20 mouse cellular contexts compared by ENCODE assay signal in the genomic region with DNA sequence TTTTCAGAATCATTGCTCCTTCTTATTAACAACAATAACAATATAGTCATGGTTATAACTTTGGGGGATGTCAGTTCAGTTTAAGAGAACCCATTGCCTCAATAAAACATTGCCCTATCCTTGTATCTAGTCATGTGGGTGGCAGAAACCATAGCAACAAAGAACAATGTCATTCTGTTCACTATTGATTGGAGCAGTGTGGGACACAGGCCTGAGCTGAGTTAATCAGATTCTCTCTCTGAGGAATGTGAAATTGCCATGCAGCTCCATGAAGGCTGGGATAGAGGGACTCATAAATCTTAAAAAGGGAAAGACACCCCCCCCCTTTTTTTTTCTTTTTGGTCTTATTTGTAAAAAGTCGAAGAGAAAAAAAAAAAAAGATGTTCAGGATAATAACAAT.
A peak's percentile ranks its signal among the peaks of the same experiment; 100 is the strongest.
DNase-seq lines count a peak whose midpoint lies in the region; ATAC-seq and TF ChIP-seq lines count a peak whose summit lies in the region.
"Had no signal": no experiment of that assay in that cellular context is flagged by ENCODE, and none has a peak within 500 bp of the region (broad histone marks: within the 10 kb centered on the region; RNA-seq: fewer than 3 reads in every experiment).

No protein-coding gene starts in this region.

- TF ChIP-seq POLR2A in brain, embryonic 14.5 days (IDR thresholded peaks at IDR 0.05; ENCODE audit: borderline replicate concordance, extremely low read depth, insufficient read depth, insufficient read length, poor library complexity, severe bottlenecking): no peak

- H3K9me3 ChIP-seq in forebrain, embryonic 14.5 days (replicated peaks; ENCODE audit: control insufficient read depth, low read length): no peaks in the 10 kb centered on the region
- no peaks in the 10 kb centered on the region for H3K9me3 ChIP-seq in forebrain, postnatal 0 days (ENCODE audit: low read length)
- H3K9me3 ChIP-seq in hindbrain, embryonic 12.5 days (replicated peaks): no peaks in the 10 kb centered on the region
- no peaks in the 10 kb centered on the region for H3K9me3 ChIP-seq in midbrain, embryonic 15.5 days
- no peaks in the 10 kb centered on the region for H3K9me3 ChIP-seq in intestine, embryonic 16.5 days (ENCODE audit: control insufficient read depth, low read length)
- H3K9me3 ChIP-seq: forebrain, embryonic 13.5 days had no signal

- H3K27me3 ChIP-seq in forebrain, embryonic 14.5 days (replicated peaks; ENCODE audit: control insufficient read depth, insufficient read depth, low read length): no peaks in the 10 kb centered on the region
- no peaks in the 10 kb centered on the region for H3K27me3 ChIP-seq in forebrain, postnatal 0 days (ENCODE audit: insufficient read depth, low read length)
- no peaks in the 10 kb centered on the region for H3K27me3 ChIP-seq in hindbrain, embryonic 12.5 days
- H3K27me3 ChIP-seq in midbrain, embryonic 15.5 days (replicated peaks): no peaks in the 10 kb centered on the region
- H3K27me3 ChIP-seq in intestine, embryonic 16.5 days (replicated peaks; ENCODE audit: control insufficient read depth, insufficient read depth, low read length): no peaks in the 10 kb centered on the region
- H3K27me3 ChIP-seq: forebrain, embryonic 13.5 days had no signal

- DNase-seq in forebrain, embryonic 14.5 days (ENCODE audit: low spot score): peak; percentile 0
- no peak for DNase-seq in forebrain, postnatal 0 days
- DNase-seq in brain, embryonic 14.5 days (ENCODE audit: low read depth): peak; percentile 35
- no peak for DNase-seq in yolk sac, embryonic 10.5 days (ENCODE audit: low spot score)
- no peak for DNase-seq in heart, postnatal 4 days
- DNase-seq: B cell, adult 2 months; cerebellum, adult 8-10 months; heart, postnatal 10 days; kidney, adult 2 months; kidney, postnatal 25 days; left cerebral cortex, postnatal 4 days; liver; right cerebral cortex, adult 18-20 months; thymus, postnatal 25 days had no signal

- ATAC-seq in forebrain, embryonic 14.5 days: no peak
- ATAC-seq in forebrain, postnatal 0 days: no peak
- ATAC-seq in hindbrain, embryonic 12.5 days (ENCODE audit: low FRiP score): peak; percentile 76; the same call in 1 of the 2 replicates
- peak; percentile 69; the same call in 1 of the 2 replicates for ATAC-seq in midbrain, embryonic 15.5 days (replicated peaks)
- ATAC-seq in intestine, embryonic 16.5 days: no peak
- ATAC-seq: forebrain, embryonic 13.5 days; lung, postnatal 0 days had no signal

- H3K27ac ChIP-seq in forebrain, embryonic 14.5 days (ENCODE audit: low read depth, low read length): no peak overlapping the region
- H3K27ac ChIP-seq in forebrain, postnatal 0 days (ENCODE audit: low read depth, low read length): no peak overlapping the region
- H3K27ac ChIP-seq in hindbrain, embryonic 12.5 days: no peak overlapping the region
- H3K27ac ChIP-seq in midbrain, embryonic 15.5 days: no peak overlapping the region
- no peak overlapping the region for H3K27ac ChIP-seq in intestine, embryonic 16.5 days (ENCODE audit: low read length)
- H3K27ac ChIP-seq: forebrain, embryonic 13.5 days had no signal

- TF ChIP-seq CTCF in forebrain, postnatal 0 days (IDR thresholded peaks at IDR 0.05; ENCODE audit: low read depth): no peak
- TF ChIP-seq CTCF in brain, embryonic 14.5 days (IDR thresholded peaks at IDR 0.05; ENCODE audit: borderline replicate concordance, extremely low read depth, insufficient read depth, insufficient read length): no peak

- no peaks in the 10 kb centered on the region for H3K36me3 ChIP-seq in forebrain, embryonic 14.5 days (ENCODE audit: control insufficient read depth, insufficient read depth, low read length)
- no peaks in the 10 kb centered on the region for H3K36me3 ChIP-seq in forebrain, postnatal 0 days (ENCODE audit: insufficient read depth)
- H3K36me3 ChIP-seq in hindbrain, embryonic 12.5 days: no peaks in the 10 kb centered on the region
- no peaks in the 10 kb centered on the region for H3K36me3 ChIP-seq in midbrain, embryonic 15.5 days (replicated peaks)
- no peaks in the 10 kb centered on the region for H3K36me3 ChIP-seq in intestine, embryonic 16.5 days (ENCODE audit: control insufficient read depth, insufficient read depth, low read length)

- no peak overlapping the region for H3K4me3 ChIP-seq in forebrain, embryonic 14.5 days (ENCODE audit: low read depth, low read length)
- H3K4me3 ChIP-seq in forebrain, postnatal 0 days (ENCODE audit: low read depth, low read length): no peak overlapping the region
- no peak overlapping the region for H3K4me3 ChIP-seq in hindbrain, embryonic 12.5 days
- no peak overlapping the region for H3K4me3 ChIP-seq in midbrain, embryonic 15.5 days
- H3K4me3 ChIP-seq in intestine, embryonic 16.5 days (ENCODE audit: low read length): no peak overlapping the region
- H3K4me3 ChIP-seq: forebrain, embryonic 13.5 days had no signal

- no peak overlapping the region for H3K9ac ChIP-seq in forebrain, embryonic 14.5 days (ENCODE audit: low read length)
- H3K9ac ChIP-seq in forebrain, postnatal 0 days: no peak overlapping the region
- no peak overlapping the region for H3K9ac ChIP-seq in hindbrain, embryonic 12.5 days
- no peak overlapping the region for H3K9ac ChIP-seq in midbrain, embryonic 15.5 days
- H3K9ac ChIP-seq in intestine, embryonic 16.5 days (ENCODE audit: low read depth, low read length): no peak overlapping the region
- H3K9ac ChIP-seq: forebrain, embryonic 13.5 days had no signal

- no peaks in the 10 kb centered on the region for H3K4me1 ChIP-seq in forebrain, embryonic 14.5 days (ENCODE audit: control insufficient read depth, insufficient read depth, low read length)
- H3K4me1 ChIP-seq in forebrain, postnatal 0 days (ENCODE audit: insufficient read depth): no peaks in the 10 kb centered on the region
- no peaks in the 10 kb centered on the region for H3K4me1 ChIP-seq in hindbrain, embryonic 12.5 days
- H3K4me1 ChIP-seq in midbrain, embryonic 15.5 days: no peaks in the 10 kb centered on the region
- H3K4me1 ChIP-seq in intestine, embryonic 16.5 days (ENCODE audit: control insufficient read depth, insufficient read depth, low read length): no peaks in the 10 kb centered on the region
- H3K4me1 ChIP-seq: forebrain, embryonic 13.5 days had no signal

- H3K4me2 ChIP-seq in forebrain, embryonic 14.5 days (ENCODE audit: low read length): no peak overlapping the region
- no peak overlapping the region for H3K4me2 ChIP-seq in forebrain, postnatal 0 days (ENCODE audit: low read depth)
- no peak overlapping the region for H3K4me2 ChIP-seq in hindbrain, embryonic 12.5 days (replicated peaks)
- H3K4me2 ChIP-seq in midbrain, embryonic 15.5 days: no peak overlapping the region
- H3K4me2 ChIP-seq in intestine, embryonic 16.5 days (ENCODE audit: low read depth, low read length): no peak overlapping the region
- H3K4me2 ChIP-seq: forebrain, embryonic 13.5 days; heart, embryonic 11.5 days had no signal

- WGBS in forebrain, embryonic 14.5 days: 44% methylated on average over 1 of the region's 1 CpGs
- 0% methylated on average over 1 of the region's 1 CpGs for WGBS in forebrain, postnatal 0 days
- WGBS in hindbrain, embryonic 12.5 days: 13% methylated on average over 1 of the region's 1 CpGs
- WGBS in midbrain, embryonic 15.5 days: 9% methylated on average over 1 of the region's 1 CpGs
- 58% methylated on average over 1 of the region's 1 CpGs for WGBS in intestine, embryonic 16.5 days

Comparison
In these comparisons a context has a peak if more than half of its experiments do, and no peak if none do; other contexts are left out.
1. DNase-seq: peak in forebrain, embryonic 14.5 days (single experiment) and brain, embryonic 14.5 days (single experiment); none in forebrain, postnatal 0 days (single experiment), yolk sac, embryonic 10.5 days (single experiment) and heart, postnatal 4 days (single experiment).
2. ATAC-seq: peak in hindbrain, embryonic 12.5 days (single experiment) and midbrain, embryonic 15.5 days (single experiment); none in forebrain, embryonic 14.5 days (single experiment), forebrain, postnatal 0 days (single experiment) and intestine, embryonic 16.5 days (single experiment).